Mouse (Mus musculus) adipocyte (in vitro differentiated cells): ENCODE data around the gene Mbtps2.
A peak's percentile ranks its signal among the peaks of the same experiment; 100 is the strongest.

Experiments used
- DNase-seq: peaks from one replicate; pipeline ENCODE4 v3.0.0-alpha.2; 2016; ENCODE audit warnings: low spot score

The Mbtps2 gene

DNA sequence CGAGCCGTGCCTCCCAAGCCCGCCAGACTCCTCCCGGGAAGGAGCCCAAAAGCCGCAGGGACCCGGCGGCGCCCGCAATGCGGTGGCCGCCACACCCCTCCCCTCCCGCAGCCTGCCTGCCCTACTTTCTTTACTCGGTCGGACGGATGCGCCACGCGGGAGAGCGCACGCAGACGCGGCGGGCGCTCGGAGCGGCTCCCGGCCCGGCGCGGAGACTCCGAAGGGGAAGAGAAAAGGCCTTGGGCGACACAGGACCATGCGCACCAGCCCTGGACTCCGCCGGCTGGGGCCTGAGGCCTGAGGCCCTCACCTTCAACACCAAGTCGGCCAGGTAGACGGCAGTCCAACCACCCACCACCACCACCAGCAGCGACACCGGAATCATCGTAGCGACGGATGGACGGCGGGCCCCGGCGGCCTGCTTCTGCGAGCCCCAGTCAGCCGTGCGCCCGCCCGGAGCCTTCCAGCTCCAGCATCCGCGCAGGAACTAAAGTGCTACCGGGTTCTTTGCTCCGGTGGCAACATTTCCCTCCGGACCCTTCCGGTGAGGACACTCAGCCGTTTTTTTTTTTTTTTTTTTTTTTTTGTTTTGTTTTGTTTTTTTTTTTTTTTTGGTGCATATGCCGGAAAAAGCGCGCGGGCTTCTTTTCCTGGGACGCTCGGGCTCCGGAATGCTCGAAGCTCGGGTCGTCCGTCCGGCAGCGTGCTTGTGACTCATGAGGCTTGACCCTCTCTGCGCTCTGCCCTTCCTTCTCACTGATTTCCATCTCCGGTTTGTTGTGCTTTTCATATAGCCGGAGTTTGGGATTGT is at the start of gene Mbtps2:
Gene Mbtps2 (minus strand): TSS at position 530 of the 811 bp plus-strand sequence.
- peak; percentile 76 for DNase-seq

DNA sequence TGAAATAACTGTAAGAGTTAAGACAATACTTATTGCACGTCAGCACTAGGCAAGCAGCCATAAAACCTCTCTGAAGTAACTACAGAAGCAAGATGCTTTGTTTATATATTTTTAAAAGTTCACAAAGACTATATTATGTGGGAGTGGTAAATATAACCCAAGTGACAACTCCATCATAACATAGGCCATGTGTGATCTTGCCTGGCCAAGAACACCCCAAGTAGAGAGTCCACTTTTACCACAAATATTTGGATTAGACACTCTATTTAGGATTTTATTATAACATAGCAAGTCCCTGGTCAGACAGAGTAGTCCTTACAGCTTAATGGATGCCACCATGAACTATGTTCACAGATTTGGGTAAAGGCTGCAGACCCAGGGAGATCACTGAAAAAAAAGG is 47.9 kb upstream of the Mbtps2 start:
- no peak for DNase-seq

DNA sequence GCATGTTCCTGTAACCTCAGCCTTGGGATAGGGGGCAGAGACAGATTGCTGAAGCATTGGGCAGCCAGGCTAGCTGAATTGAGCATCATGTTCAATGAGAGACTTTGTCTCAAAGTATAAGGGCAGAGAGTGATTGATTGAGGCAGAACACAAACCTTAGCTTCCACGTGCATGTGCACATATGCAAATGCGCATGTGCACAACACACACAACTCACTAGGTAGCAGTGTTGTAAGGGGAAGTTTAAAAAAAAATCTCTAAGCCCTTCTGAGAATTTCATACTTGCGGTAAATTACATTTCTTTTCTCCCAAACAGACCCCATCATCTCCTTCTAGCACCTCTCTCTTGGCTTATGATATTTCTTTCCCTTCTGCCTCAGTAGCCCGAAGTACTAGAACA is 46.2 kb upstream of the Mbtps2 start:
- peak; percentile 1 for DNase-seq

DNA sequence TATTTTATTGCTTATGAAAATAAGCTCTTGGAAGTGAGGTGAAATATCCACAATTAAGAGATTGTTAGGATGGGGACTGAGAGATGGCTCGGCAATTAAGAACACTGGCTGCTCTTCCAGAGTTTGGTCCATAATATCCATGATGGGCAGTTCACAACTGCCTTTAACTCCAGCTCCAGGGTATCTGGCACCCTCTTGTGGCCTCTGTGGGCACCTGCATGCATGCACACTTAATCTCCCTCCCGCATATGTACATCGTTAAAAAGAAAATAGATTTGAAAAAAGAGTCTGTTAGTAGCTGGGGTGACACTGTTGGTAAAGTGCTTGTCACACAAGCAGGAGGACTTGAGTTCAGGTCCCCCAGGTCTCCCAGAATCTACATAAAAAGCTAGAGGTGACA is 45.8 kb upstream of the Mbtps2 start:
- DNase-seq: peak; percentile 69

DNA sequence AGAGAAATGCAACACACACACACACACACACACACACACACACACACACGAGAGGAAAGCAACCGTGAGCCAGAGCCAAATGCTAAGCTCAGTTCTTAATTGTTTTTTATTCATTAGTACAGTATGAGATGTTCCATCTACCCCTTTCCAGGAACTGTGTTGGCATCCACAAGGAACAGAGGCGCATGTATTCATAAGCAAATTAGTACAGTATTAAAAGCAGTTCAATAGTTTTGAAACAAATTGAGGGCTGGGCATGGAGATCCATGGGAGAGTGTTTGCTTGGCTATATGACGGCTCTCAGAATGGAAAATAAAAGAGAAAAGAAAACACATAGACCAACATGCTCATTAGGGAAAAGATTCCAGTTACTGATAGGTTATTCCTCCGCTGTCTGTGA is 44.3 kb upstream of the Mbtps2 start:
- no peak for DNase-seq

DNA sequence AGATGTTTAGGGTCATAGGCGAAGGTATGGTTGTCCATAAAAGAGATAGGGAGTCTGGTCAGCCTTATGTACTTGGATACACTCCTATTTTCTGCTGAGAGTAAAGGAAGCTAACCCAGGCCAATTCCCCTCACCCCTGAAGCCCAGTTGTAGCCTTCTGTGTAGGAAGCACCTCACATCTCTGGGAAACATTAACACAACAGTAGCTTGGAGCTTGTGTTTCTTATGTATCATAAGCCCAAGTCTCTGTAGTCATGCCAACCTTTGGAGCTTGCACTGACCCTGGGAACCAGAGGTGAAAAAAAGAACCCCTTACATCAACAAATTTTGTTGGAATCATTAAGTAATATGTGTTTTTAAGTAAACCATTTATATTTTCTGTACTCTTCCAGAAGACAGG is 38.7 kb upstream of the Mbtps2 start:
- no peak for DNase-seq

DNA sequence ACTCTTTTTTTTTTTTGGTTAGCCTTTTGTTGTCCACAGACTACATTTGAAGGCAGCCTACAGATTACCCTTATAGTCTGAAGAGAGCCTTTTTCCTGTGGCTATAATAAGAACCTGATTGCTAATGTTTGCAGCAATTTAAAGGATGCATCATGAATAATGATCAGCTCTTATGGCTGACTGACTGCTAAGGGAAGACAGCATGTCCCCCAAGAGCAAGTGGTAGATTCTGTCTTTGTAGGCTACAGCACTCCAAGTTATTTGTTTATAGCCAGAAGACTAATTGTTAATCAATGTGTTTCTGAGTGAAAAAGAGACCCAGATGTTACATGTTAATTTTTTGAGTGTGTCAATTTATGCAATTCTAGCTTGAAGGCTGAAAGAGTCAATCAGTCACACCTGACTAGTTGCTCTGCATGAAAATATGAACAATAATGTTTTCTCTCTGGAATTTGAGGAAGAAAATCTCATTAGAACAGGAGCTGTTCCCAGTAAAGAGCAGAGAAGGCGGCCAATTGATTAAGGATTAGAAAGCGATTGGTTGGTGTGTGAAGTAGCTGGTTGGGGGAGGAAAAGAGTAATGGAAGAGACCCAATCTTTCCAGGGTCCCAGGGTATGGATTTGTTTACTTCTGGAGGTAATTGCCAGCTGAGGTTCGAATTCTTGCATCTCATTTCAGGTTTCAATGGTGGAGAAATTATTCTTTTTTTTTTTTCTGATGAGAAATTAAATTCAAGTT is 35.3 kb upstream of the Mbtps2 start:
- DNase-seq: no peak

DNA sequence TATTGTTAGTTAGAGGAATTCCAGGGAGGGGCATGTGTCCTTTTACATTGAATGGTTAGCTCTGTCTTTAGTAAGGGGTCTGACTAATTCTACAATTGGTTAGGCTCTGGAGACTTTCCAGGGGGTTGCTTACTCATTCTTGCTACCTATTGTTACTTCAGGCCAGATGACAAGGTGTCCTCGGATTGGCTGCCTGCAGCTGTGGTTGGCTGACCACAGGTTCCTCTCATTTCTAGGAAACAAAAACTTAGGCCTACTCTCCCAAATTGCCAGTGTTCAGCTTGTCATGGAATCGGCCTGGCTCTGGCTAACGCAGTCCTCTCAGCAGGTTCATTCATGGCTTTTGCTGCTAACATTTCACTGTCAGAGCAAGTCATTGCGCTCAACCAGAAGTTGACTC is 31.8 kb upstream of the Mbtps2 start:
- no peak for DNase-seq

DNA sequence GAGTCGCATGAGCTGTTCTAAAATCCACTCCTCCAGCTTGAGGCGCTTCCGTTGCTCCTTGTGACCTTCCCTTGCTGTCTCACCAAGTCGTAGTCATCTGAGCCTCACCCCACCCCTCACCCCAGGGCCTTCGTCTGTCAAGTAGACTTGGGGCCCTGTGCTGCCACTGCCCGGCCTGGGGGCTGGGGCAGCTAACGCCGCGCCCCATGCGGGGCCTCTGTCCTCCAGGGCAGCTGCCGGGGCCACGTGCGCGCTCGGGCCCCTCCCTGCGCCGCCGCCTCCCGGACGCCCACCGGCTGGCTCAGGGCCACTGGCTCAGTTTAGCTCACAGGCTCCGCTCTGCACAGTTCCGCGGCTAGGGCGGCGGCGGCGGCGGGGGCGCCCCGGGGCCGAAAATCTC is 14.4 kb upstream of the Mbtps2 start:
- no peak for DNase-seq

DNA sequence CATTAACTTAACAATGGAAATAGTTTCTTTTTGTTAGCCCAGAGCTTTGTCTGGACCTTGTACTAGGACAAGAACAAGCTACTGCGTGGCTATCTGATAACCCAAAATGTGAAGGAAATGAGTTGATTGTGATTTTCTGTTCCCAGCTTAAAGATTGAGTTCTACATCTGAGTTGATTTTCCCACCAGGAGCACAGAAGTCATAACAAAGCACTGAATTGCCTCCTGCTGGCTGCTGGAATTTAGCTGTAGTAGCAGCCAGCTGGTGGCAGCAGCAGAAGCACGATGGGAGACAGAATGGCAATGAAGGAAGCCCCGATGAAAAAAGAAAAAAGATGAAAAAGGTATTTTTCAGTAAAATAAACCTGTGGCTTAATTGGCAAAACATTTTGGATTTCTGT is 2.9 kb upstream of the Mbtps2 start:
- peak; percentile 60 for DNase-seq

DNA sequence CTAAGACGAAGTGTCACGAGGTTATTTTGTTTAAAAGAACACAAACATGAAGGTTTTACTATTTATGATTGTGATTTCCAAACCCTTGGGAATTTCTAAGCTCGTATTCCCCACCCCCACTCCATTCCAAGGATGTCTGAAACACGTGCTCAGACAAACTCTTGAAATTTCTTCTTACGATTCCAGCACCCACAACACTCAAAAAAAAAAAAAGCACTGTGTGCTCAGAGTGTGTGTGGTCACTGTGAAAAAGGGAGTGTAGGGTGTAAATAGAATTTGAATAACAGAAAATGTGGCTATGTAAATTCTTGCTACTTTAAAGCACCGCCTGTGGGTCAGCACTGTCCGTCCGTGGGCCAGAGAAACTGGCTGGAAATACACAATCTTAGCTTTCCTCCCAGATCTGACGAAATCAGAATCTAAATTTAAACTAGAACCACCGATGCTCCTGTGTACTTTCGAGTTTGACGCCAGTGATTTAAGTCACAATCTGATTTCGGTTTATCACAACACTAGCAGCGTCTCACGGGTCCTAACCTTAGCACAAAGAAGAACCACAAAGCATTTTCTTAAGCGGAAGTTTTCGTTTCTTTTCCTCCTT is 830 bp downstream of the Mbtps2 start:
- DNase-seq: peak; percentile 42

DNA sequence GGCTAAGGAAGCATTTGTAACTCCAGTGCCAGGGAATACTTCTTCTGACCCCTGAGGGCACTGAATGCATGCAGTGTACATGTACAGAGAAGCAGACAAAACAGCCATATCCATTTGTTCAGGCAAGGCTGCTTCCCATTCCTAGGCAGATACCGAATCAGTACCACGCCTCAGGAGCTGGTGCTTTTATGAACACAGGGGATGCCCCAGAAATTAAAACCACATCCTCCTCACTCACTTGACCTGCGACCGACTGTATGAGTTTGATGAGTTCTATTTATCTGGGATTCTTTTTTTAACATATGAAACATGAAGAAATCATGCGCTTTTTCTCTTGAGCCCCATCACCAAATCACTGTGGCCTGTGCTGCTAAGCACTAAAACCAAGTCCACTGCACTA is 1.7 kb downstream of the Mbtps2 start:
- DNase-seq: no peak

DNA sequence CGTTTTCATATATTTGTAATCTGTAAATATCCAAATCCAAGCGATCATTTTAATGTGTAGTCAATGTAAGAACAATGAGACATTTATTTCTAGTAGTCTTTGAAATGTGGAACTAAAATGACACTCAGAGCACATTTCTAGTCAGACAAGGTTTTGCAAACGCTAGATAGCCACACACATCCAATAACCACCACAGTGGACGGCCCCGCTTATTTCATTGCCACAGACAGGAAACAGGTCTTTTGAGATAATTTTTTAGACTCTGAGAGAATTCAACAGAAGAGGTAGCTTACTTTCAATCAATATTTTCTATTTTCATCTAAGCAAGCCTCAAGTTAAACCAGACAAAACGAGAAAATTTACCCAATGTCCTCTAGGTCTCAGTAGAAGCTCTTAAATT is 2.6 kb downstream of the Mbtps2 start:
- DNase-seq: no peak

DNA sequence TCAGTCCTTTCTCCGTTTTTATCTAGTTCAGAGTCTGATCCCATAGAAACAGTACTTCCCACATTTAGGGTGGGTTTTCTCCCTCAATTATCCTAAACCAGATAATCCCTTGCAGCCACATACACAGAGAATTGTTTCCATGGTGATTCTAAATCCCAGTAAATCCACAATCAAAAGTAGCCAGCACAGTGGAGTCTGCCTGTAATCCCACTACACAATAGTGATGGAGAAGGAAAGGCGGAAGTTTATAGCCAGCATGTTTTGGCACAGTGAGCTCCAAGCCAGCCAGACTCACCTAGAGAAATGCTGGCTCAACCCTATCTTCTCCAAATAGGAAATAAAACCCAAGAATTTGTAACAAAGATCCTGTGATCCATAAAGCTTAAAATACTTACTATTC is 3.9 kb downstream of the Mbtps2 start:
- no peak for DNase-seq

DNA sequence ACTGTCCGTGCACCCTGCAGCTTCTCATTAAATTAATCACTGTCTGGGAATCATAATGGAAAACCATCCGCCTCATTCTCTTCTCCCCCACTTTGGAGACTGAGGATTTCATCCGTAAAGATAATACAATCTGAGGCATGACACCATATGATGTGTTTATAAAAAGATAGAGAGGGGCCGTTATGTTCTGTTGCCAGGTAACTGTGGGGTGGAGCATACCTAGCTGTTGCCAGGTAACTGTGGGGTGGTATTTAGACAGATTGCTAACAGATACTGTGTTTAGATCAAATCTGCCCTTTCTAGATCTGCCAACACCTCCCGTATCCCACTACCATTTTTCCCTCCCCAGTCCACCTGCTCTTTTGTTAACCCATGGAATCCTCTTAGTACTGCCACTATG is 11.5 kb downstream of the Mbtps2 start:
- DNase-seq: no peak

DNA sequence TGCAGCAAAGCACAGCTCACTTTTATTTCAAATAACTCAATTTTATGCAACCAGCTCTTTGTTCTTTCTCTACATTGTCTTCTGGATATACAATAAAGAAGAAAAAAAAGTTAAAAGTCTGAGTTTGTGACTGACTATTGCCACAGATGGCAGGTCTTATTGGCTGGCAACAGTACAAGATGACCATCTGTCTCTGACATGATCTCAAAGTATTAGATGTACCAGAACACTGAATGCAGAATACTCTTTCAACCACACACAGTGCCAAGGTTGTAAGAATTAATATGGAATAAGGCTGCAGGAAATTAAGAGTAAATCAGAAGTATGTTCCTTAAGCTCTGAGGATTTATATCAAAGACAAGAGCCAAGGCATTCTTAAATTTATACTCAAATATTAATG is 12.1 kb downstream of the Mbtps2 start:
- DNase-seq: no peak

DNA sequence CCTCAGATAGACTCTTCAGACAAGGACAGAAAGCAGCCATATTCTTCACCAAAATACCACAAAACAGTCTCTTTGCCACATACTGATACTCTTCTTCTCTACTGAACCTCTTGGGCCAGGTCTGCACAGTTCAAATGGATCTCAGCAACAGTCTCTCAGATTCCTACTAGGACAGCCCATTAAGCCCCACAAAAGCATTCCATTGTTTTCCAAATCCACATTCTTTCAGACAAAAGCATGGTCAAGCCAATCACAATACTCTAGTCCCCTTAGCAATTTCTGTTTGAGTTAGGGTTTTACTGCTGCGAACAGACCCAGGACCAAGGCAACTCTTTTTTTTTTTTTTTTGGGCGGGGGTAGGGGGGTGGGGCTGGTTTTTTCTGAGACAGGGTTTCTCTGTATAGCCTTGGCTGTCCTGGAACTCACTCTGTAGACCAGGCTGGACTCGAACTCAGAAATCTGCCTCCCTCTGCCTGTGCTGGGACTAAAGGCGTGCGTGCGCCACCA is 19.4 kb downstream of the Mbtps2 start:
- DNase-seq: no peak

DNA sequence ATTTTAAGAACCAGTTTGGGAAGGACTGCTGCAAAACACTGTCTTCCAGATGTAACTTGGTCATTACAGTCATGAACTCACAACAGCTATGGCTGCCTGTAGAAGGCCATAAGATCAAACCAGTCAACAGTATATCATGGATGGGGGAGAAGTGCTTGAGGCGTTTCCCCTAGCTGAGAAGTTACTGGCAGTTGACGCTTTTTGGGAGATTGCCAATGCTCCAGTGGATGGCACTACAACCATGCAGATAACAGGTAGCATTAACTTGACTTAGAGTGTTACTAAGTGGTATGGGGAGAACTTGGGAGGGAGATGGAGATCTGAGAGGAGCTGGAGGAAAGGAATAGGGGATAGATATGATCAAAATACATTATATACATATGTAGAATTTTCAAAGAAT is 23.8 kb downstream of the Mbtps2 start:
- DNase-seq: no peak

DNA sequence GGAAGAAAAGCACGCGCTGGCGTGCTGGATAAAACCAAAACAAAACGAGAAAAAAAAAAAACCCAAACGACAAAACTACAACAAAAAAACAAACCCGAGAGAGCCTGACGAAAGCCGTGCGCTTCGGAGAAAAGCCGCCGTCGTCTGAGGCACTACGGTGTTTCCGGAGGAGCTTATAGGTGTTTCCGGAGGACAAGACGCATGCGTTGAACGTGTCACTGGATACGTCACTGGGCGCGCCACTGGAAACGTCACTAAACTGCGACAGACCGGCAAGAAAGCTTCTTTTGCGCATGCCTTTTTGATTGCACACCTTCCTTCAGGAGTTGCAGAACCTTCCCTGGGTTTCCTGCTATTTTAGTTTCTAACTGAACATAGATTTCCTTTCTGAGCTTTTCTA is 29.7 kb downstream of the Mbtps2 start, which contains the start of gene Yy2:
Gene Yy2 (minus strand): TSS at position 146 of the 400 bp plus-strand sequence.
- no peak for DNase-seq

DNA sequence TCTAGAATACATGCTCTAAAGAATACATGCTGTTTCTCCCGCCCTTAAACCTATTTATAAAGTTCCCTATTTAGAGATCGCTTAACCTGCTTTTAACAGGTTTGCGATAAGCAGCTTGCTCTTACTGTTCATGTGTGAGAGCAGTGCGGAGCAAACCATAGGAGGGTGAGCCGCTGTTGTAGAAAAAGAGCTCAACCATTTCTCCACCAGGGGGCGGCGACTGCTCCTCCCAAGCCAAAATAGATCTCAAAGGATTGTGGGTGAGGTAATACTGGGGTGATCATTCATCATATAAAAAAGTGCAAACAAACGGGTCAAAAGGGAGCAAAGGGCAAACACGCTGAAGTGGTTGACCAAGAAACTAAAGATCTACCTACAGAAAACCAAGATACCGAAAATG is 34.7 kb downstream of the Mbtps2 start:
- DNase-seq: no peak

DNA sequence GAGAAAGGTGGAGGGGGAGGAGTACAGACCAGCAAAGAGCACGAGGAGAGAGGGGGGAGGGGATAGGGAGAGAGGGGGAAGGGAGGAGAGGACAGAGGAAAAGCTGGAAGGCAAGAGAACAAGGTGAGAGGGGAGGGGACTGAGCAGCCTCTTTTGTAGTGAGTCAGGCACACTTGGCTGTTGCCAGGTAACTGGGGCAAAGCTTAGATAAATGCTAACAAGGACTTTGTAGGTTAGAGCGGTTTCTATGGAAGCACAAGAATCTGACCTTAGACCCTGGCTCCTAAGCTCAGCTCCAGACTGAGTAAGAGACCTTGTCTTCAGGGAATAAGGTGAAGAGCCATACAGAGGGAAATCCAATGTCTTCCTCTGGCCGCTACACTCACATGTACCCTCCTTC is 51.4 kb downstream of the Mbtps2 start:
- DNase-seq: no peak

DNA sequence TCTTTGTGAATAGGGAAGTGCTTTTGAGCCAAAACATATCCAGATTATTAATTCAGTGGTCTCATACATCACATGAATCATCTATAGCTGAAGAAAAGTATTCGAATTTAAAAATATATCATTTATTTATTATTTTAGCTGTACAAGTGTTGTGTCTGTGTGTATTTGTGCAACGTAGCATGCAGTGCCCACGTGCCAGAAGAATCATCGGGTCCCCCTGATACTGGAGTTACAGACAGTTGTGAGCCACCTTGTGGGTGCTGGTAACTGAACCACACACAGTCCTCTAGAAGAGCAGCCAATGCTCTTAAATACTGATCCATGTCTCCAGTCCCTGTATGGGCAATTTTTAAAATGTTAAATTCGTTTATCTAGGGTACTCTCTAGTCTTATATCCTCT is 92.1 kb downstream of the Mbtps2 start:
- DNase-seq: no peak

DNA sequence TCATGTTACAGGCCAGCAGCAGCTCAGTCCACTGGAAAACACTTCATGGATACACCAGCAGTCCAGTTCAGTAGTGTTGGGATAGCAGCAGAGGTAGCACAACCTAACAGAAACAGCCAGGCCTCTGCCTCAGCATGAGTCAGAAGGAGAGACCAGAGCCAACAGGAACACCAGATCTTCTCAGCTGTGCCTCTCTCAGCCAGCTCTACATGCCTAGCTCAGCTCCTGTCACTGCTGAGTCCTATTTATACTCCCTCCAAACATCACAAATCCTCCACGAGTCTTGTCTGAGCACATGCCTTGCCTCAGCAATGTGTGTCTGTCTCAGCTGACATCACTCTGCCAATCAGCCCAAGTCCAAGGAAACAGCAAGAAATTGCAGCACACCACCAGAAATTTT is 94.0 kb downstream of the Mbtps2 start:
- no peak for DNase-seq
